12 mouse cellular contexts compared by ENCODE assay signal in the genomic region with DNA sequence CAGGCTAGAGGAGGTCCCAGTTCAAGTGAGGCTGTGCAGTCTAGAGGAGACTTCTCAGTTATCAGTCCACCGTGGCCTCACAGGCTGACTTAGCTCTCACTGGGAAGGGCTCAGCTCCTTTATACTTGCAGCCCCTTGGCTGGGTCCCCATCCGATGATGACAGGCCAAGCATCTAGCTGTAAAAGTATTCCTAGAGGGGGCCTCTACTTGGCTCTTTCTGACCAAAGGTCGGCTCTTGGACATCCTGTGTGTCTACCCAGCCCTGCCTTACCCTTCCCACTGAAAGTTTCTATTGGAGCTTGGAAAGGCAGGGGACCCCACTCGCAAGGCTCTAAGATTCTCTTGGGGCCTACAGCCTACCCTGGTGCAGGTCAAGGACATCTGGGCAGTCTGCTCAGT. TPM values are rescaled to one million over a fixed set of nuclear protein-coding genes. Genes with fewer than 3 reads are reported as not detected.
"Had no signal": no experiment of that assay in that cellular context is flagged by ENCODE, and none has a peak within 500 bp of the region (broad histone marks: within the 10 kb centered on the region; RNA-seq: fewer than 3 reads in every experiment).

No protein-coding gene starts in this region.

- H3K9me3 ChIP-seq: limb, embryonic 12.5 days; liver, embryonic 15.5 days; midbrain, embryonic 15.5 days; neural tube, embryonic 12.5 days; stomach, embryonic 15.5 days had no signal

- H3K9ac ChIP-seq: limb, embryonic 12.5 days; liver, embryonic 15.5 days; midbrain, embryonic 15.5 days; neural tube, embryonic 12.5 days; stomach, embryonic 15.5 days had no signal

- H3K4me3 ChIP-seq: layer of hippocampus, adult 2 months; limb, embryonic 12.5 days; liver, embryonic 15.5 days; midbrain, embryonic 15.5 days; neural tube, embryonic 12.5 days had no signal

- H3K4me2 ChIP-seq: limb, embryonic 12.5 days; liver, embryonic 15.5 days; midbrain, embryonic 15.5 days; neural tube, embryonic 12.5 days; stomach, embryonic 15.5 days had no signal

- ATAC-seq: lung, postnatal 0 days; midbrain, embryonic 15.5 days had no signal

- DNase-seq: kidney, postnatal 4 days; lung, adult 2 months; lung, postnatal 36 days; thymus, postnatal 4 days had no signal

- H3K36me3 ChIP-seq: midbrain, embryonic 15.5 days had no signal

- H3K27ac ChIP-seq: kidney, postnatal 0 days; layer of hippocampus, adult 2 months; limb, embryonic 12.5 days; liver, embryonic 15.5 days; midbrain, embryonic 15.5 days; neural tube, embryonic 12.5 days had no signal

RNA-seq across cellular contexts. Expression of gene Ajm1, which starts 10.3 kb away (rescaled TPM):
- polyA plus RNA-seq: liver, embryonic 15.5 days; lung, postnatal 0 days had no signal
